Mouse (Mus musculus) heart, postnatal 0 days (tissue): ENCODE measurements around the gene Ociad1.

ENCODE experiments used
- CTCF ChIP-seq: IDR thresholded peaks from 2 replicates; pipeline ENCODE4 v1.5.1; 2016; ENCODE audit warnings: antibody characterized with exemption, control low read depth, low read depth
- EP300 ChIP-seq: IDR thresholded peaks from 2 replicates; pipeline ENCODE4 v1.6.1; 2016; ENCODE audit warnings: antibody characterized with exemption, low read depth

DNA sequence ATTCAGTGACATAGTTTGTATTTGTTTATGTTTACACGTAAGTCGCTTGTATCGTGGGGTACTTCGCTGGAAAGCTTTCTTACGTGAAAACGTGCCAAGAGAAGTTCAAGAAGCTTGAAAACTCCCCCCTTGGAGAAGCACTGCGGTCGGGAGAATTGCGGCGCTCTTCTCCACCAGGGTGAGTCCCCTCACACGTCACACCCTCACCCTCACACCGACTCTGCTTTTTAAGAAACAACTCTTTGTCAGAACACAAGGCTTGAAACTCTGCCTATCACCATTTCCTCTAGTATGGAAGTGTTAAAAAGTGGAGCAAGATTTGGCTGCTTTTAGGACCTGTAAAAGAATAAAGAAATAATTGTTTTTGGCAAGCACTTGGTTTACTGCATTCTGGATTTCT is 11.9 kb downstream of the Ociad1 start:
- TF ChIP-seq EP300 (no peak), CTCF (no peak)
